In genomic region chr5:37040711-37041110, GRCm38 (mm10) we compare ENCODE assay signal across 13 mouse cellular contexts. TPM values are rescaled to one million over a fixed set of nuclear protein-coding genes. Genes with fewer than 3 reads are reported as not detected.
DNase-seq lines count a peak whose midpoint lies in the region; ATAC-seq and TF ChIP-seq lines count a peak whose summit lies in the region.
"Had no signal": no experiment of that assay in that cellular context is flagged by ENCODE, and none has a peak within 500 bp of the region (broad histone marks: within the 10 kb centered on the region; RNA-seq: fewer than 3 reads in every experiment).

No protein-coding gene starts in this region.

- H3K9me3 ChIP-seq in heart, embryonic 10.5 days, result no peaks in the 10 kb centered on the region
- no peaks in the 10 kb centered on the region for H3K9me3 ChIP-seq in midbrain, postnatal 0 days (ENCODE audit: low read length)
- no peaks in the 10 kb centered on the region for H3K9me3 ChIP-seq in midbrain, embryonic 10.5 days (replicated peaks)
- H3K9me3 ChIP-seq in embryonic facial prominence, embryonic 10.5 days, result no peaks in the 10 kb centered on the region
- no peaks in the 10 kb centered on the region for H3K9me3 ChIP-seq in lung, postnatal 0 days (ENCODE audit: low read length)
- H3K9me3 ChIP-seq: midbrain, embryonic 13.5 days had no signal

- peaks cover 10% of the 10 kb centered on the region; the same call in 1 of the 2 replicates for H3K4me1 ChIP-seq in heart, embryonic 10.5 days
- H3K4me1 ChIP-seq in midbrain, postnatal 0 days (ENCODE audit: insufficient read depth, low read length), result 0 out of 2 replicates have a peak, but pooled peaks cover 6% of the 10 kb centered on the region
- H3K4me1 ChIP-seq in midbrain, embryonic 10.5 days, result peaks cover 9% of the 10 kb centered on the region
- H3K4me1 ChIP-seq in embryonic facial prominence, embryonic 10.5 days, result peaks cover 10% of the 10 kb centered on the region; the same call in 1 of the 2 replicates
- H3K4me1 ChIP-seq in lung, postnatal 0 days (ENCODE audit: insufficient read depth, low read depth, low read length), result no peaks in the 10 kb centered on the region

- H3K27ac ChIP-seq in heart, embryonic 10.5 days, result no peak overlapping the region
- no peak overlapping the region for H3K27ac ChIP-seq in midbrain, postnatal 0 days (ENCODE audit: low read depth, low read length)
- H3K27ac ChIP-seq in midbrain, embryonic 10.5 days (replicated peaks), result no peak overlapping the region
- H3K27ac ChIP-seq in embryonic facial prominence, embryonic 10.5 days (replicated peaks), result no peak overlapping the region
- H3K27ac ChIP-seq in lung, postnatal 0 days (ENCODE audit: low read length), result no peak overlapping the region
- H3K27ac ChIP-seq: midbrain, embryonic 13.5 days had no signal

- 0 out of 2 replicates have a peak, but pooled peaks have one; percentile 32 for ATAC-seq in midbrain, postnatal 0 days (ENCODE audit: low FRiP score)
- ATAC-seq in lung, postnatal 0 days, result no peak
- ATAC-seq: midbrain, embryonic 13.5 days had no signal

- DNase-seq in heart, embryonic 10.5 days (ENCODE audit: low spot score), result no peak
- DNase-seq in heart, adult 18-20 months, result no peak
- DNase-seq in midbrain, postnatal 0 days (ENCODE audit: low spot score), result peak; percentile 56
- no peak for DNase-seq in midbrain, embryonic 10.5 days (ENCODE audit: low spot score)
- DNase-seq in embryonic facial prominence, embryonic 10.5 days (ENCODE audit: low spot score), result peak; percentile 24
- peak; percentile 64 for DNase-seq in splenic B cell, adult 2 months (ENCODE audit: low read depth, low spot score)
- DNase-seq in lung, postnatal 0 days (ENCODE audit: low spot score), result no peak
- DNase-seq in cerebellum, postnatal 36 days, result no peak
- DNase-seq: cerebellum, adult 2 months; right cerebral cortex, adult 18-20 months had no signal

- peaks cover 15% of the 10 kb centered on the region; the same call in 1 of the 2 replicates for H3K27me3 ChIP-seq in heart, embryonic 10.5 days (ENCODE audit: insufficient read depth, poor library complexity, severe bottlenecking)
- no peaks in the 10 kb centered on the region for H3K27me3 ChIP-seq in midbrain, postnatal 0 days (ENCODE audit: insufficient read depth, low read length)
- H3K27me3 ChIP-seq in midbrain, embryonic 10.5 days (ENCODE audit: low read depth, poor library complexity, severe bottlenecking), result 0 out of 2 replicates have a peak, but pooled peaks cover 3% of the 10 kb centered on the region
- peaks cover 17% of the 10 kb centered on the region for H3K27me3 ChIP-seq in embryonic facial prominence, embryonic 10.5 days (replicated peaks; ENCODE audit: low read depth, poor library complexity, severe bottlenecking)
- H3K27me3 ChIP-seq in splenic B cell, adult 2 months (ENCODE audit: control insufficient read depth, insufficient read depth, low read length, poor library complexity, severe bottlenecking), result no peaks in the 10 kb centered on the region
- H3K27me3 ChIP-seq in lung, postnatal 0 days (replicated peaks; ENCODE audit: insufficient read depth, low read length), result no peaks in the 10 kb centered on the region
- H3K27me3 ChIP-seq: midbrain, embryonic 13.5 days had no signal

- TF ChIP-seq EP300 in lung, postnatal 0 days (IDR thresholded peaks at IDR 0.05), result no peak

- no peak for TF ChIP-seq CTCF in midbrain, postnatal 0 days (IDR thresholded peaks at IDR 0.05)
- TF ChIP-seq CTCF in lung, postnatal 0 days (IDR thresholded peaks at IDR 0.05), result no peak

- WGBS in heart, embryonic 10.5 days, result 7% methylated on average over 9 of the region's 9 CpGs
- WGBS in midbrain, postnatal 0 days, result 19% methylated on average over 9 of the region's 9 CpGs
- WGBS in midbrain, embryonic 10.5 days, result 25% methylated on average over 9 of the region's 9 CpGs
- WGBS in embryonic facial prominence, embryonic 10.5 days, result 20% methylated on average over 9 of the region's 9 CpGs
- 15% methylated on average over 9 of the region's 9 CpGs for WGBS in lung, postnatal 0 days

- no peak overlapping the region for H3K4me2 ChIP-seq in midbrain, postnatal 0 days (ENCODE audit: low read depth, low read length, poor library complexity, severe bottlenecking)
- H3K4me2 ChIP-seq in lung, postnatal 0 days (replicated peaks; ENCODE audit: low read depth, low read length), result no peak overlapping the region
- H3K4me2 ChIP-seq: midbrain, embryonic 13.5 days had no signal

- H3K36me3 ChIP-seq in heart, embryonic 10.5 days, result no peaks in the 10 kb centered on the region
- no peaks in the 10 kb centered on the region for H3K36me3 ChIP-seq in midbrain, postnatal 0 days (ENCODE audit: insufficient read depth, low read length)
- H3K36me3 ChIP-seq in midbrain, embryonic 10.5 days, result no peaks in the 10 kb centered on the region
- H3K36me3 ChIP-seq in embryonic facial prominence, embryonic 10.5 days (replicated peaks), result no peaks in the 10 kb centered on the region
- H3K36me3 ChIP-seq in splenic B cell, adult 2 months (ENCODE audit: control insufficient read depth, insufficient read depth, low read length, poor library complexity, severe bottlenecking), result no peaks in the 10 kb centered on the region
- no peaks in the 10 kb centered on the region for H3K36me3 ChIP-seq in lung, postnatal 0 days (ENCODE audit: insufficient read depth, low read length)
- H3K36me3 ChIP-seq: G1E; midbrain, embryonic 13.5 days had no signal

- H3K4me3 ChIP-seq in heart, embryonic 10.5 days, result 0 out of 2 replicates have a peak overlapping the region, but pooled peaks have one; percentile 27
- H3K4me3 ChIP-seq in midbrain, postnatal 0 days (ENCODE audit: low read depth, low read length), result no peak overlapping the region
- no peak overlapping the region for H3K4me3 ChIP-seq in midbrain, embryonic 10.5 days
- H3K4me3 ChIP-seq in embryonic facial prominence, embryonic 10.5 days, result no peak overlapping the region
- H3K4me3 ChIP-seq in lung, postnatal 0 days (ENCODE audit: low read depth, low read length), result no peak overlapping the region
- H3K4me3 ChIP-seq: midbrain, embryonic 13.5 days had no signal

- H3K9ac ChIP-seq in midbrain, postnatal 0 days (replicated peaks; ENCODE audit: low read length, poor library complexity, severe bottlenecking), result no peak overlapping the region
- no peak overlapping the region for H3K9ac ChIP-seq in lung, postnatal 0 days (replicated peaks; ENCODE audit: low read depth)
- H3K9ac ChIP-seq: midbrain, embryonic 13.5 days had no signal

RNA-seq across cellular contexts. Expression of gene Gm1043, which starts 44.5 kb away (rescaled TPM):
- polyA plus RNA-seq in heart, embryonic 10.5 days (2016; fragmentation: Nextera tagmentation; extraction: Ambion mirVana), result not detected in 2 replicates
- total RNA-seq in heart, adult 18-20 months (2021), result under 1 TPM in 1 of 2 experiments, not detected in 1; 0.08 TPM
- total RNA-seq in midbrain, postnatal 0 days (2014; rRNA removed), result 19.4 and 29.5 TPM in 2 replicates
- 1.2 and 1.6 TPM in 2 replicates for polyA plus RNA-seq in midbrain, postnatal 0 days (2015; fragmentation: Nextera tagmentation; extraction: Ambion mirVana)
- polyA plus RNA-seq in midbrain, embryonic 10.5 days (2016; fragmentation: Nextera tagmentation; extraction: Ambion mirVana), result 0.01 and 0.05 TPM in 2 replicates
- not detected in 2 replicates for polyA plus RNA-seq in embryonic facial prominence, embryonic 10.5 days (2016; fragmentation: Nextera tagmentation; extraction: Ambion mirVana)
- not detected in 2 replicates for polyA plus RNA-seq in lung, postnatal 0 days (2015; fragmentation: Nextera tagmentation; extraction: Ambion mirVana)
- polyA plus RNA-seq: G1E; heart, embryonic 16.5 days had no signal

RNA-seq across cellular contexts. Expression of gene Wfs1, which starts 51.7 kb away (rescaled TPM):
- 17.4 and 30.7 TPM in 2 replicates for polyA plus RNA-seq in heart, embryonic 10.5 days (2016; fragmentation: Nextera tagmentation; extraction: Ambion mirVana)
- 10 to 100 TPM; 84.6 to 86.4 TPM for total RNA-seq in heart, adult 18-20 months (2021)
- total RNA-seq in midbrain, postnatal 0 days (2014; rRNA removed), result 11.3 and 14.0 TPM in 2 replicates
- polyA plus RNA-seq in midbrain, postnatal 0 days (2015; fragmentation: Nextera tagmentation; extraction: Ambion mirVana), result 11.9 and 12.8 TPM in 2 replicates
- 8.9 and 9.9 TPM in 2 replicates for polyA plus RNA-seq in midbrain, embryonic 10.5 days (2016; fragmentation: Nextera tagmentation; extraction: Ambion mirVana)
- polyA plus RNA-seq in embryonic facial prominence, embryonic 10.5 days (2016; fragmentation: Nextera tagmentation; extraction: Ambion mirVana), result 7.3 and 10.0 TPM in 2 replicates
- 6.5 and 7.2 TPM in 2 replicates for polyA plus RNA-seq in lung, postnatal 0 days (2015; fragmentation: Nextera tagmentation; extraction: Ambion mirVana)

Comparison
In these comparisons a context has a peak if more than half of its experiments do, and no peak if none do; other contexts are left out.
1. DNase-seq: peak in midbrain, postnatal 0 days (single experiment), embryonic facial prominence, embryonic 10.5 days (single experiment) and splenic B cell, adult 2 months (single experiment); none in heart, embryonic 10.5 days (single experiment), heart, adult 18-20 months (0 of 2), midbrain, embryonic 10.5 days (single experiment), lung, postnatal 0 days (single experiment) and cerebellum, postnatal 36 days (0 of 2).